Mouse (Mus musculus) thymus, adult 18-20 months (tissue): ENCODE data around the gene Ubxn10.

ENCODE experiments used
- DNase-seq, 2 experiments: peaks; one replicate each; pipeline ENCODE4 v3.0.0; 2022; ENCODE audit warnings: mixed read lengths in 2 of 2

The Ubxn10 gene

DNA sequence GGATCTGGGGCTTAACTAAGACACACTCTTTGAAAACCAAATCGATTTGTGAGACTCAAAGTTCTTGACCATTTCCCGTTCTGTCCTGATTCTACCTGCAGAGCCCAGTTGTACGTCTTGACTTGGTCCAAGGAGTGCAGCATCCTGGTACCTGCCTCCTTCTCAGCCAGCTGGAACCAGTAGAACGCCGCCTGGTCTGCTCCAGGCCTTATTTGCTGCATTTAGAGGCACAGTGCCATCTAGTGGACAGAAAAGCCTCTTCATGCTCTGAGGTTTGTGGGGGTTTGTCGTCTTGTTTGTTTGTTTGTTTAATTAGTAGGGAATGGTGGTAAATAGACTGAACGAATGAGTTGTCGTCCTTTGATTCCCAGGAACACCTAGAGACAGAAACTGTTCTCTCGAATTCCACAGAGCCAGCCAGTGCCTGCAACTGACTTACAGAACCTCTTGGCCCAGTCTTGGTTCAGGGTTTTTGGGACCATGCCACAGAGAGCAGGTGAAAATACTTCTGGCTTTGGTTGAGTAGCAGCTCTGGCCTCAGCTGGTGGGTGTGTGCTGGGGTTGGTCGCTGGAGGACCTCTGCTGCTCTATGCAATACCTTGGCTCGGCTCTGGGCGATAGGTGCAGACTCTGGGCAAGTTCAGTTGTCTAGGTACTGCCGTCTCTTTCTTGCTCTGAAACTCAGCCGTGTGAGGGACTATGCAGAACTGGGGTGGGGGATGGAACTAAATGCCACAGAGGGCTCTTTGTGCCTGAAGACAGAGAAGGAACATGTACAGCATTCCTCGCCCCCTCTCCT is 36.6 kb downstream of the Ubxn10 start:
- no peak for DNase-seq

- no peak for DNase-seq
Measured at GRCm38 (mm10) chr4:138698296-138698695, 38.7 kb downstream of the Ubxn10 start.

GRCm38 (mm10) chr4:138697166-138697860 is 39.7 kb downstream of the Ubxn10 start:
- DNase-seq = no peak

- DNase-seq = no peak
Measured at GRCm38 (mm10) chr4:138696720-138697119, 40.2 kb downstream of the Ubxn10 start.

- no peak for DNase-seq
Measured at GRCm38 (mm10) chr4:138693043-138693692, 43.8 kb downstream of the Ubxn10 start.

DNA sequence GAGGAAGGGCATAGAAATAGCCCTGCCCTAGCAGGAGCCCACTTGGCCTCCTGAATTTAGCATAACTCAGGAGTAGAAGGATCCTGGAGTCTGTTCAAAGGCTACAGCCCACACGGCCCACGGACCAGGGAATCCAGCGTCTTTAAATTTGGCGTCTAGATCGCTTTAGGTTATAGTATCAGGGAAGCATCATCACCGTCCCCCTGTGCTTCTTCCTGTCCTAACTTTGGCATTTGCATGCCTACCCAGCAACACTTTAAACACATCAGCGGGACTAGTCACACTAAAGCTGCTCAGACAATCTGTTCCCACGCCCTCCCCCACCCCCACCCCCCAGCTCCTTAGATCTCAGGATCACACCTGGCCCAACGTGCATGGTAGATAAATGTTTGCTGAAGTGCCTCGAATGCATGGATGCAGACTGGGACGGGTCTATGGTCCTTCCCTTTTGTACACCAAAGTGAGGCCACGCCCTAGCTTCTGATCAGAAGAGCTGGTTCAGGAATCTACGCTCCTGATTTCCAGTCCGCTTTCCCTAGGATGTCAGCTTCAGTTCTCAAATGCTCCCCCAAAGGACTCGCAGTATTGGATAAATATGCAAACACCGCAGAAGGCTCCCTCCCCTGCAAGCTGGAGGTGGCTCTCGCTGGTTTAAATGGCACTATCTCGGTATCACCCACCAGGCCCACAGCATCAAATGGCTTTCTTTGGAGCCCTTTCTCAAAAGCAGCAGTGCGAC is 45.4 kb downstream of the Ubxn10 start:
- no peak for DNase-seq

GRCm38 (mm10) chr4:138690561-138690960 is 46.4 kb downstream of the Ubxn10 start:
- DNase-seq = no peak

DNA sequence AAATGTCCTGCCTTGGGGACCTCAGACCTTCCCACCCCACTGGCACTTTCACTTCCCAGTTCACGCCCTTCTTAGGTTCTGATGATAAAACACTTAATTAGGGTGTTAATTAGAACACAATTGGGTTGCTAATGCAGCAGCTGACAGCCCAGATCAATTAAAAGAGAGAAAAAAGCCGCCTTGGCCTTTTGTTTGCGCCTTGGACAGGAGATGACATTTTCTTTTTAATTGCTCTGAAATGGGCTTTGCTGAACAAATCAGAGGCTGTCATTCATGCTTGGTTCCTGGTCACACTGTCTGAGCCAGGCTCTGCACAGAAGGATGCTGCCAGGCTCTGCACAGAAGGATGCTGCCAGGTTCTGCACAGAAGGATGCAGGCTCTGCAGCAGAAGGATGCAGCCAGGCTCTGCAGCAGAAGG is 47.9 kb downstream of the Ubxn10 start:
- no peak for DNase-seq

DNA sequence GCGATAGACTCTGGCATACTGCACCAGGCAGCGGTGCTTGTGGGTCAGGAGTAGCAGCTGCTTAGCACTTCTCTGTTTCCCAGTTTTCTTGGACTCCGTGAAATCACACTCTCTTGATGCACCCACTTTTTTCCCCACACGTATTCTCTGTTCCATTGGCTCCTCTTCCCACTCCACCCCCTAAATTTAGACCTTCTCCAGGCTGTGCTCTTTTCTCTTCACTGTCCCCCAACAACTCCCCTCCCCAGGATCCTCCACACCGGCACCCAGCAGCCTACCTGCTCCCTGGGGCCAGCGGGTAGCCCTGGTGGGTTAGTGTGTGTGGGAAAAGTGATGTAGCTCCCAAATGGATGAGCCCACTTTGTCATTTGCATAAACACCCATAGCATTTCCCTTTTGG is 51.2 kb downstream of the Ubxn10 start:
- no peak for DNase-seq

DNA sequence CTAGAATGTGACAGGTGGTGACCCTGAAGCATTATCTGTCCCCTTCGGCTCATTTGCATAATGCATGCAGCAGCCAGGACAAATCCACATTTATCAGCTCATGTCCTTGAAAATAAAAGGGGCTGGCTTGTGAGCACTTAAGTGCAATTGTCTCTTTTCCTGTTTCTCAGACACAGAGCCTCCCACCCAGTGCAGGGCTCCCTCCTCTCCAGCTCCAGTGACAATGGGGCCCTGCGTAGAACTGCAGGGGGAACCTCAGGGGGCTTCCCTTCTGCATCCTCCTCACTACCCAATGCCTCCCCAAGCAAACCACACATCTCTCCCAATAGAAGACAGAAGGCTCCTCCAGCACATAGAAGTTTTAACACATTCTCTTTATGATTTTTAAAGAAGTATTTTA is 54.2 kb downstream of the Ubxn10 start:
- no peak for DNase-seq

DNA sequence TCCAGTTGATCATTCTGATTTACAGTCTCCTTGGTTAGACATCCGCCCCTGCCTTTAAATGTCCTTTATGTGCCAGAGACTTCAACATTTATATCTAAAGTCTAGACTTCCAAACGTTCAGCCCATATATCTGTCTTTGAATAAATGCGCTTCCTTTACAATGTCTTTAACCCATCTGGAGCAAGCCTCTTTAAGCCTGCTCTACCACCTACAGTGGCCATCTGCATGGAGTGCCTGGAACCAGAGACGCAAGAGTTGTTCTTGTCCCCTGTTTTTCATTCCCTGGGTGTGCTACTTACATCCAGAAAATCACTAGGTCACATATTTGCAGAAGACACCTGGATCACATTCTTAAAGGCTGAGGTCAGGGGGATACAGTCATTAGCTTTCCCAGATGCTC is 56.8 kb downstream of the Ubxn10 start:
- no peak for DNase-seq

- no peak for DNase-seq
Measured at GRCm38 (mm10) chr4:138677579-138677978, 59.4 kb downstream of the Ubxn10 start.

- DNase-seq = no peak
Measured at GRCm38 (mm10) chr4:138676480-138676879, 60.5 kb downstream of the Ubxn10 start.

- DNase-seq = no peak
Measured at GRCm38 (mm10) chr4:138672160-138672559, 64.8 kb downstream of the Ubxn10 start.

DNA sequence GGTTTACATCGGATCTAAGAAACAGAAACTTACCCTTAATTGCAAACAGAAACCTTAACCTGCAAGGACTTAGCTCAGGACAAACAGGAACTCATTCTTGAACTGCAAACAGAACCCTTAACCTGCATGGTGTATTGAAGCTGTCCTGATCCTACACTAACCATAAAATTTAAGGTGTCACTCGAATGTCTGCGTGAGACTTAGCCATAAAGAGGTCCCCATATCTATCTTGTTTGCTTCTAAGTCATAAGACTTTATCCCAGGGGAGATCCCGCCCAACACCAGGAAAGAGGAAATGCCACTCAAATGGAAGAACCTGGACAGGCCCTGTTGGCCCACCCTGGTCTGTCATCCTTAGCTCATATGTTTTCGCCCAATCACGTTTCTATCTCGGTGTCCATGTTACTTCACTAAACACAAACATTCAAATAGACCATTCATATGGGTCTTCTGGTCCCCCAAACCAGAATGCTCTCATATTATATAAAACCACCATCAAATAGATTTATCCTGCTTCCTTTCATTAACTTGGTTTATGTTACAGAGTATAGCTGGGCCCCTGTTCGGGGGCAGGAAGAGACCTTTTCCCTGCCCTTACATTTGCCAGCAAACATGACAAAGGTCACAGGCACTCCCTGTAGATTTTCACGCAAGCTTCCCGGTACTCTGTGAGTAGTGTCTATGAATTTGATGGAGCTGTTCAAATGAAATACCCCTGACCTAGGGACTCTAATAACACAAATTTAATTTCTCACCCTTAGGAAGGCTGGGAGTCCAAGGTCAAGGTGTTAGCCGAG is 66.7 kb downstream of the Ubxn10 start:
- DNase-seq = no peak

- DNase-seq = no peak
Measured at GRCm38 (mm10) chr4:138666521-138666920, 70.4 kb downstream of the Ubxn10 start.

GRCm38 (mm10) chr4:138659936-138660602 is 76.9 kb downstream of the Ubxn10 start:
- DNase-seq = no peak
